Mouse (Mus musculus): ENCODE measurements around the gene Smoc1. TPM values are rescaled to one million over a fixed set of nuclear protein-coding genes. Genes with fewer than 3 reads are reported as not detected.

The Smoc1 gene
- polyA plus RNA-seq, 1 experiment from 2014 or later: 2.3 TPM

GRCm38 (mm10) chr12:81000924-81001323 lies 25.7 kb upstream of the Smoc1 start:
- Histone ChIP-seq H3K27me3 (peaks cover 74% of the 10 kb centered on the region), H3K4me2 (no peak overlapping the region), H3K4me1 (peaks cover 8% of the 10 kb centered on the region), H3K36me3 (no peaks in the 10 kb centered on the region), H3K4me3 (replicated peaks) (no peak overlapping the region), H3K27ac (no peak overlapping the region), H3K9me3 (replicated peaks) (no peaks in the 10 kb centered on the region), H3K9ac (no peak overlapping the region)
- WGBS: 84% methylated on average over 4 of the region's 4 CpGs
- no peak for ATAC-seq (replicated peaks; ENCODE audit: low FRiP score)

- H3K9me3 ChIP-seq (replicated peaks): no peaks in the 10 kb centered on the region
- H3K4me2 ChIP-seq: no peak overlapping the region
- no peak overlapping the region for H3K27ac ChIP-seq
- H3K27me3 ChIP-seq: peaks cover 65% of the 10 kb centered on the region
- H3K4me3 ChIP-seq (replicated peaks): no peak overlapping the region
- no peak for ATAC-seq (replicated peaks; ENCODE audit: low FRiP score)
- peaks cover 8% of the 10 kb centered on the region for H3K4me1 ChIP-seq
- H3K36me3 ChIP-seq: no peaks in the 10 kb centered on the region
- WGBS: 16% methylated on average over 13 of the region's 13 CpGs
- no peak overlapping the region for H3K9ac ChIP-seq
Observed at GRCm38 (mm10) chr12:81002841-81003635, 23.6 kb upstream of the Smoc1 start.

GRCm38 (mm10) chr12:81009813-81010212 lies 16.8 kb upstream of the Smoc1 start:
- Histone ChIP-seq H3K4me3 (replicated peaks) (no peak overlapping the region), H3K9ac (no peak overlapping the region), H3K36me3 (no peaks in the 10 kb centered on the region), H3K27ac (no peak overlapping the region), H3K27me3 (peaks cover 18% of the 10 kb centered on the region; the same call in 1 of the 2 replicates), H3K9me3 (replicated peaks) (no peaks in the 10 kb centered on the region), H3K4me1 (peaks cover 3% of the 10 kb centered on the region), H3K4me2 (no peak overlapping the region)
- whole genome bisulfite sequencing: 16% methylated on average over 3 of the region's 3 CpGs
- no peak for ATAC-seq (replicated peaks; ENCODE audit: low FRiP score)

GRCm38 (mm10) chr12:81011994-81012393 lies 14.6 kb upstream of the Smoc1 start:
- Histone ChIP-seq H3K4me1 (peaks cover 3% of the 10 kb centered on the region), H3K9ac (no peak overlapping the region), H3K36me3 (no peaks in the 10 kb centered on the region), H3K4me2 (no peak overlapping the region), H3K9me3 (replicated peaks) (no peaks in the 10 kb centered on the region), H3K4me3 (replicated peaks) (no peak overlapping the region), H3K27me3 (peaks cover 18% of the 10 kb centered on the region; the same call in 1 of the 2 replicates), H3K27ac (no peak overlapping the region)
- 83% methylated on average over 2 of the region's 2 CpGs for WGBS
- no peak for ATAC-seq (replicated peaks; ENCODE audit: low FRiP score)

- peaks cover 14% of the 10 kb centered on the region; the same call in 1 of the 2 replicates for H3K27me3 ChIP-seq
- ATAC-seq (replicated peaks; ENCODE audit: low FRiP score): no peak
- WGBS: 68% methylated on average over 11 of the region's 11 CpGs
Observed at GRCm38 (mm10) chr12:81013496-81013895, 13.1 kb upstream of the Smoc1 start.

GRCm38 (mm10) chr12:81017624-81018023 lies 9.0 kb upstream of the Smoc1 start:
- Histone ChIP-seq H3K9me3 (replicated peaks) (no peaks in the 10 kb centered on the region), H3K27me3 (0 out of 2 replicates have a peak, but pooled peaks cover 4% of the 10 kb centered on the region), H3K4me3 (replicated peaks) (no peak overlapping the region), H3K9ac (no peak overlapping the region), H3K4me1 (no peaks in the 10 kb centered on the region), H3K27ac (no peak overlapping the region), H3K4me2 (no peak overlapping the region), H3K36me3 (no peaks in the 10 kb centered on the region)
- no peak for ATAC-seq (replicated peaks; ENCODE audit: low FRiP score)
- 92% methylated on average over 12 of the region's 12 CpGs for WGBS

More at GRCm38 (mm10) chr12:81013496-81013895, 13.1 kb upstream of the Smoc1 start:
- no peaks in the 10 kb centered on the region for H3K9me3 ChIP-seq (replicated peaks)
- no peaks in the 10 kb centered on the region for H3K36me3 ChIP-seq
- no peak overlapping the region for H3K4me3 ChIP-seq (replicated peaks)
- no peak overlapping the region for H3K4me2 ChIP-seq
- H3K27ac ChIP-seq: no peak overlapping the region
- H3K4me1 ChIP-seq: peaks cover 3% of the 10 kb centered on the region
- H3K9ac ChIP-seq: no peak overlapping the region

- no peak overlapping the region for H3K9ac ChIP-seq
- WGBS: 82% methylated on average over 20 of the region's 20 CpGs
- ATAC-seq (replicated peaks; ENCODE audit: low FRiP score): no peak
Observed at GRCm38 (mm10) chr12:81018516-81019279, 7.9 kb upstream of the Smoc1 start.

GRCm38 (mm10) chr12:81019280-81019935 lies 7.2 kb upstream of the Smoc1 start:
- Histone ChIP-seq H3K27ac (no peak overlapping the region), H3K27me3 (peaks cover 15% of the 10 kb centered on the region), H3K4me3 (replicated peaks) (no peak overlapping the region), H3K9ac (no peak overlapping the region), H3K4me1 (no peaks in the 10 kb centered on the region), H3K9me3 (replicated peaks) (no peaks in the 10 kb centered on the region), H3K36me3 (no peaks in the 10 kb centered on the region), H3K4me2 (no peak overlapping the region)
- no peak for ATAC-seq (replicated peaks; ENCODE audit: low FRiP score)
- WGBS: 88% methylated on average over 7 of the region's 7 CpGs

More at GRCm38 (mm10) chr12:81018516-81019279, 7.9 kb upstream of the Smoc1 start:
- H3K27ac ChIP-seq: no peak overlapping the region
- no peaks in the 10 kb centered on the region for H3K36me3 ChIP-seq
- H3K27me3 ChIP-seq: peaks cover 8% of the 10 kb centered on the region; the same call in 1 of the 2 replicates
- 0 out of 2 replicates have a peak overlapping the region, but pooled peaks have one; percentile 1 for H3K4me3 ChIP-seq (replicated peaks)
- no peaks in the 10 kb centered on the region for H3K9me3 ChIP-seq (replicated peaks)
- no peaks in the 10 kb centered on the region for H3K4me1 ChIP-seq
- no peak overlapping the region for H3K4me2 ChIP-seq

GRCm38 (mm10) chr12:81024407-81024806 lies 2.2 kb upstream of the Smoc1 start:
- Histone ChIP-seq H3K27me3 (peaks cover 59% of the 10 kb centered on the region), H3K4me2 (no peak overlapping the region), H3K4me3 (replicated peaks) (no peak overlapping the region), H3K9me3 (replicated peaks) (no peaks in the 10 kb centered on the region), H3K9ac (no peak overlapping the region), H3K36me3 (no peaks in the 10 kb centered on the region), H3K4me1 (peaks cover 25% of the 10 kb centered on the region), H3K27ac (no peak overlapping the region)
- ATAC-seq (replicated peaks; ENCODE audit: low FRiP score): no peak
- 92% methylated on average over 7 of the region's 7 CpGs for WGBS

GRCm38 (mm10) chr12:81024993-81025392 lies 1.6 kb upstream of the Smoc1 start:
- no peak overlapping the region for H3K9ac ChIP-seq
- H3K4me1 ChIP-seq: peaks cover 25% of the 10 kb centered on the region
- H3K27me3 ChIP-seq: peaks cover 65% of the 10 kb centered on the region
- WGBS: 74% methylated on average over 2 of the region's 2 CpGs
- H3K9me3 ChIP-seq (replicated peaks): no peaks in the 10 kb centered on the region
- ATAC-seq (replicated peaks; ENCODE audit: low FRiP score): no peak
- H3K4me2 ChIP-seq: no peak overlapping the region
- H3K27ac ChIP-seq: no peak overlapping the region
- no peak overlapping the region for H3K4me3 ChIP-seq (replicated peaks)
- H3K36me3 ChIP-seq: no peaks in the 10 kb centered on the region

GRCm38 (mm10) chr12:81026995-81027942 lies 661 bp downstream of the Smoc1 start:
- Histone ChIP-seq H3K4me2 (peak overlapping the region; percentile 96), H3K36me3 (no peaks in the 10 kb centered on the region), H3K9ac (0 out of 2 replicates have a peak overlapping the region, but pooled peaks have one; percentile 24), H3K9me3 (replicated peaks) (no peaks in the 10 kb centered on the region), H3K4me1 (peaks cover 25% of the 10 kb centered on the region), H3K4me3 (replicated peaks) (peak overlapping the region; percentile 56), H3K27me3 (peaks cover 84% of the 10 kb centered on the region), H3K27ac (no peak overlapping the region)
- peak; percentile 74 for ATAC-seq (replicated peaks; ENCODE audit: low FRiP score)
- 1% methylated on average over 45 of the region's 45 CpGs for WGBS

Data from kidney, embryonic 15.5 days (tissue).